Mouse (Mus musculus) Patski (cell line): Measurements from ENCODE around the gene Dhx58. TPM values are rescaled to one million over a fixed set of nuclear protein-coding genes. Genes with fewer than 3 reads are reported as not detected.

Source experiments
- ATAC-seq: fragments of 100-300 bp; one replicate; pipeline ENCODE4 v1.8.0; 2021
- CTCF ChIA-PET: fragments of 350-600 bp; sonication (Branson Sonifier 250); formaldehyde crosslinking; loops from one replicate; lab custom pipeline; 2022; ENCODE audit warnings: inconsistent platforms; lab: Charles Lee
- POLR2A ChIA-PET: fragments of 350-600 bp; sonication (Branson Sonifier 250); formaldehyde crosslinking; loops from one replicate; lab custom pipeline; 2022; ENCODE audit warnings: antibody characterized with exemption, inconsistent platforms; lab: Charles Lee
- DNase-seq: peaks from one replicate; pipeline ENCODE4 v3.0.0-alpha.2; 2011; ENCODE audit warnings: low read depth, low spot score
- H3K27me3 ChIP-seq: fragments of 371-371 bp; one replicate; pipeline ENCODE4 v1.5.1; 2021
- CTCF ChIP-seq: fragments of 100-300 bp; IDR thresholded peaks from one replicate; pipeline ENCODE4 v1.5.1; 2021
- in situ Hi-C: fragments of 300-500 bp; cut with MboI; formaldehyde crosslinking; loops from 3 replicates; pipeline ENCODE4 v1.11.1; 2018; ENCODE audit warnings: low pct_unique_long_range_greater_than_20kb, mixed read lengths
- polyA plus RNA-seq: library from polyadenylated mRNA; unstranded; gene quantifications from one replicate; pipeline ENCODE4 v1.2.3, GENCODE M21; 2021

Gene Dhx58
- polyA plus RNA-seq, 1 experiment from 2014 or later, result 1.5 TPM

GRCm38 (mm10) chr11:100722493-100723028 is 18.5 kb upstream of the Dhx58 start:
- in situ Hi-C loops, result no loop called here

GRCm38 (mm10) chr11:100721776-100722492 is 17.9 kb upstream of the Dhx58 start:
- ChIA-PET CTCF (no interaction called here), POLR2A (interaction anchor here (1.9 kb wide), 1 partner anchor 10 kb away, joined by 6 read pairs; the partner anchor contains the start of gene Kat2a)
- ATAC-seq, result no peak
- TF ChIP-seq CTCF, result no peak
- no peaks in the 10 kb centered on the region for H3K27me3 ChIP-seq
- no peak for DNase-seq
- in situ Hi-C loops, result no loop called here

More at GRCm38 (mm10) chr11:100722493-100723028, 18.5 kb upstream of the Dhx58 start:
- ChIA-PET POLR2A (interaction anchor here (1.9 kb wide), 1 partner anchor 11 kb away, joined by 6 read pairs; the partner anchor contains the start of gene Kat2a), CTCF (no interaction called here)
- ATAC-seq (no peak), DNase-seq (no peak)
- no peak for TF ChIP-seq CTCF
- H3K27me3 ChIP-seq, result no peaks in the 10 kb centered on the region

GRCm38 (mm10) chr11:100721254-100721653 is 17.2 kb upstream of the Dhx58 start:
- CTCF ChIA-PET, result no interaction called here
- H3K27me3 ChIP-seq, result no peaks in the 10 kb centered on the region
- no peak for TF ChIP-seq CTCF
- ATAC-seq, result no peak
- POLR2A ChIA-PET, result interaction anchor here (1.9 kb wide), 1 partner anchor 9 kb away, joined by 6 read pairs; the partner anchor contains the start of gene Kat2a
- DNase-seq, result no peak
- in situ Hi-C loops, result no loop called here

- ATAC-seq, result no peak
- ChIA-PET POLR2A (interaction anchor here (0.6 to 1.9 kb wide), 2 partner anchors 8 to 175 kb away, joined by 3 to 6 read pairs; partner anchors contain the start of gene Kat2a), CTCF (no interaction called here)
- no peaks in the 10 kb centered on the region for H3K27me3 ChIP-seq
- no peak for TF ChIP-seq CTCF
- in situ Hi-C loops, result no loop called here
- DNase-seq, result no peak
Observed at GRCm38 (mm10) chr11:100720345-100720744, 16.3 kb upstream of the Dhx58 start.

GRCm38 (mm10) chr11:100719893-100720292 is 15.8 kb upstream of the Dhx58 start:
- in situ Hi-C loops, result loop anchor here (10.0 kb wide), 1 partner anchor 235 kb away; no protein-coding TSS in a partner anchor
- TF ChIP-seq CTCF, result no peak
- ChIA-PET POLR2A (interaction anchor here (0.6 kb wide), 1 partner anchor 175 kb away, joined by 3 read pairs; no protein-coding TSS in a partner anchor), CTCF (no interaction called here)
- H3K27me3 ChIP-seq, result no peaks in the 10 kb centered on the region
- DNase-seq (no peak), ATAC-seq (no peak)

GRCm38 (mm10) chr11:100719312-100719711 is 15.2 kb upstream of the Dhx58 start:
- ChIA-PET CTCF (no interaction called here), POLR2A (no interaction called here)
- no peak for TF ChIP-seq CTCF
- ATAC-seq, result no peak
- no peaks in the 10 kb centered on the region for H3K27me3 ChIP-seq
- in situ Hi-C loops, result loop anchor here (10.0 kb wide), 1 partner anchor 235 kb away; no protein-coding TSS in a partner anchor
- DNase-seq, result no peak

- TF ChIP-seq CTCF, result no peak
- no peak for DNase-seq
- no peak for ATAC-seq
- CTCF ChIA-PET, result no interaction called here
- no peaks in the 10 kb centered on the region for H3K27me3 ChIP-seq
- in situ Hi-C loops, result loop anchor here (10.0 kb wide), 1 partner anchor 236 kb away; no protein-coding TSS in a partner anchor
- POLR2A ChIA-PET, result no interaction called here
Observed at GRCm38 (mm10) chr11:100718866-100719265, 14.8 kb upstream of the Dhx58 start.

- ChIA-PET CTCF (no interaction called here), POLR2A (no interaction called here)
- in situ Hi-C loops, result loop anchor here (10.0 kb wide), 1 partner anchor 236 kb away; no protein-coding TSS in a partner anchor
- H3K27me3 ChIP-seq, result no peaks in the 10 kb centered on the region
- no peak for TF ChIP-seq CTCF
- DNase-seq (no peak), ATAC-seq (no peak)
Observed at GRCm38 (mm10) chr11:100718462-100718861, 14.4 kb upstream of the Dhx58 start.

GRCm38 (mm10) chr11:100716649-100717048 is 12.6 kb upstream of the Dhx58 start:
- in situ Hi-C loops, result loop anchor here (10.0 kb wide), 1 partner anchor 238 kb away; no protein-coding TSS in a partner anchor
- no peak for TF ChIP-seq CTCF

GRCm38 (mm10) chr11:100714948-100715347 is 10.9 kb upstream of the Dhx58 start:
- ChIA-PET CTCF (interaction anchor here (1.2 to 1.7 kb wide), 4 partner anchors 10 to 92 kb away, joined by 4 to 6 read pairs (median 4); no protein-coding TSS in a partner anchor), POLR2A (interaction anchor here (0.7 kb wide), 2 partner anchors 96 to 242 kb away, joined by 3 to 4 read pairs; no protein-coding TSS in a partner anchor)
- ATAC-seq (no peak), DNase-seq (no peak)
- in situ Hi-C loops, result loop anchor here (10.0 kb wide), 1 partner anchor 240 kb away; no protein-coding TSS in a partner anchor
- TF ChIP-seq CTCF, result no peak
- no peaks in the 10 kb centered on the region for H3K27me3 ChIP-seq

More at GRCm38 (mm10) chr11:100716649-100717048, 12.6 kb upstream of the Dhx58 start:
- ChIA-PET POLR2A (interaction anchor here (0.6 kb wide), 1 partner anchor 20 kb away, joined by 4 read pairs; no protein-coding TSS in a partner anchor), CTCF (interaction anchor here (1.4 kb wide), 1 partner anchor 13 kb away, joined by 3 read pairs; the partner anchor contains the start of gene Dhx58)
- ATAC-seq, result no peak
- no peak for DNase-seq
- H3K27me3 ChIP-seq, result no peaks in the 10 kb centered on the region
